Comparison of ENCODE assay signal across 8 mouse cellular contexts in genomic region chr5:137501709-137502666, GRCm38 (mm10). TPM values are rescaled to one million over a fixed set of nuclear protein-coding genes. Genes with fewer than 3 reads are reported as not detected.
DNase-seq lines count a peak whose midpoint lies in the region; ATAC-seq and TF ChIP-seq lines count a peak whose summit lies in the region.

Gene Pop7 (minus strand): TSS chr5:137502518.

- no peaks in the 10 kb centered on the region for H3K27me3 ChIP-seq in kidney, embryonic 14.5 days (ENCODE audit: control insufficient read depth, insufficient read depth, low read length)
- H3K27me3 ChIP-seq in limb, embryonic 15.5 days = no peaks in the 10 kb centered on the region

- peak within 1 kb of the TSS; percentile 98 for H3K27ac ChIP-seq in bone marrow macrophage, adult 2 months (ENCODE audit: insufficient read depth, low read depth, low read length)
- peak within 1 kb of the TSS; percentile 94 for H3K27ac ChIP-seq in embryonic fibroblast, embryonic 13.5 days (ENCODE audit: insufficient read depth, low read length)
- peak within 1 kb of the TSS; percentile 92 for H3K27ac ChIP-seq in kidney, embryonic 14.5 days (ENCODE audit: low read depth, low read length)
- H3K27ac ChIP-seq in limb, embryonic 15.5 days = peak within 1 kb of the TSS; percentile 99

- 2% methylated on average over 64 of the region's 64 CpGs for WGBS in kidney, embryonic 14.5 days
- 3% methylated on average over 64 of the region's 64 CpGs for WGBS in limb, embryonic 15.5 days

- peak within 1 kb of the TSS; percentile 80 for H3K9ac ChIP-seq in kidney, embryonic 14.5 days (ENCODE audit: low read depth, low read length)
- peak within 1 kb of the TSS; percentile 67 for H3K9ac ChIP-seq in limb, embryonic 15.5 days

- peaks cover 8% of the 10 kb centered on the region for H3K4me1 ChIP-seq in bone marrow macrophage, adult 2 months (ENCODE audit: control insufficient read depth, insufficient read depth, low read length)
- H3K4me1 ChIP-seq in embryonic fibroblast, embryonic 13.5 days (ENCODE audit: control insufficient read depth, insufficient read depth, low read length) = peaks cover 4% of the 10 kb centered on the region; the same call in 1 of the 2 replicates
- H3K4me1 ChIP-seq in kidney, embryonic 14.5 days (ENCODE audit: control insufficient read depth, insufficient read depth, low read length) = peaks cover 10% of the 10 kb centered on the region
- H3K4me1 ChIP-seq in limb, embryonic 15.5 days = peaks cover 17% of the 10 kb centered on the region

- peak within 1 kb of the TSS; percentile 82 for H3K4me2 ChIP-seq in kidney, embryonic 14.5 days (replicated peaks; ENCODE audit: low read depth, low read length)
- peak within 1 kb of the TSS; percentile 70 for H3K4me2 ChIP-seq in limb, embryonic 15.5 days

- peaks cover 6% of the 10 kb centered on the region; the same call in 1 of the 2 replicates for H3K36me3 ChIP-seq in kidney, embryonic 14.5 days (ENCODE audit: control insufficient read depth, insufficient read depth, low read length)
- no peaks in the 10 kb centered on the region for H3K36me3 ChIP-seq in limb, embryonic 15.5 days

- DNase-seq in A20 (ENCODE audit: low read depth, low spot score) = peak; percentile 100
- DNase-seq in heart, adult 9 months (ENCODE audit: low spot score in 2 of 2) = peak; percentile 99 to 100
- peak; percentile 99 to 100 for DNase-seq in monocyte, adult 2 months (ENCODE audit: low read depth in 1 of 2, low spot score in 2 of 2)
- peak; percentile 100 for DNase-seq in spleen, postnatal 36 days (ENCODE audit: low spot score in 2 of 2)

- peak within 1 kb of the TSS; percentile 86 for H3K4me3 ChIP-seq in bone marrow macrophage, adult 2 months (ENCODE audit: insufficient read depth, low read length)
- H3K4me3 ChIP-seq in embryonic fibroblast, embryonic 13.5 days (ENCODE audit: insufficient read depth, low read length) = peak within 1 kb of the TSS; percentile 75
- H3K4me3 ChIP-seq in kidney, embryonic 14.5 days (ENCODE audit: low read length) = peak within 1 kb of the TSS; percentile 50
- peak within 1 kb of the TSS; percentile 75 for H3K4me3 ChIP-seq in limb, embryonic 15.5 days

- H3K9me3 ChIP-seq in kidney, embryonic 14.5 days (ENCODE audit: control insufficient read depth, low read length) = no peaks in the 10 kb centered on the region
- no peaks in the 10 kb centered on the region for H3K9me3 ChIP-seq in limb, embryonic 15.5 days

- no peak for TF ChIP-seq POLR2A in bone marrow macrophage, adult 2 months (IDR thresholded peaks at IDR 0.05; ENCODE audit: borderline replicate concordance, low read depth, low read length)
- peak; percentile 71 for TF ChIP-seq POLR2A in embryonic fibroblast, embryonic 13.5 days (IDR thresholded peaks at IDR 0.05; ENCODE audit: low read depth, low read length)

- peak; percentile 96 for ATAC-seq in kidney, embryonic 14.5 days (ENCODE audit: low FRiP score, low TSS enrichment)
- ATAC-seq in limb, embryonic 15.5 days (ENCODE audit: insufficient number of reproducible peaks, low FRiP score, low TSS enrichment, low read depth) = peak; percentile 96

- TF ChIP-seq CTCF in bone marrow macrophage, adult 2 months (IDR thresholded peaks at IDR 0.05; ENCODE audit: low read depth, low read length) = peak; percentile 93
- TF ChIP-seq CTCF in embryonic fibroblast, embryonic 13.5 days (IDR thresholded peaks at IDR 0.05; ENCODE audit: borderline replicate concordance, insufficient read depth, low read length) = peak; percentile 77

RNA-seq across cellular contexts. Expression of gene Pop7, which starts in this region (rescaled TPM):
- 15.8 and 17.4 TPM in 2 replicates for polyA plus RNA-seq in bone marrow macrophage, adult 2 months (2012; ENCODE audit: insufficient read depth, insufficient read length, missing spikeins)
- 14.6 and 16.8 TPM in 2 replicates for polyA plus RNA-seq in embryonic fibroblast, embryonic 13.5 days (2011; ENCODE audit: insufficient read length, low read depth, missing spikeins)
- 57.8 and 69.5 TPM in 2 replicates for polyA plus RNA-seq in kidney, embryonic 14.5 days (2014; fragmentation: Nextera tagmentation; extraction: Ambion mirVana)
- polyA plus RNA-seq in limb, embryonic 15.5 days (2015; fragmentation: Nextera tagmentation; extraction: Ambion mirVana) = 46.5 and 46.7 TPM in 2 replicates

Comparison
In these comparisons a context has a peak if more than half of its experiments do, and no peak if none do; other contexts are left out.
1. Peak in every context shown above with its lines: DNase-seq, ATAC-seq, H3K4me3 ChIP-seq and H3K27ac ChIP-seq.